Mouse (Mus musculus): ENCODE measurements around the gene Chuk.

Chuk gene

GRCm38 (mm10) chr19:44107661-44108521 is 611 bp upstream of the Chuk start:
- peak; percentile 9 for DNase-seq (ENCODE audit: low spot score)

DNA sequence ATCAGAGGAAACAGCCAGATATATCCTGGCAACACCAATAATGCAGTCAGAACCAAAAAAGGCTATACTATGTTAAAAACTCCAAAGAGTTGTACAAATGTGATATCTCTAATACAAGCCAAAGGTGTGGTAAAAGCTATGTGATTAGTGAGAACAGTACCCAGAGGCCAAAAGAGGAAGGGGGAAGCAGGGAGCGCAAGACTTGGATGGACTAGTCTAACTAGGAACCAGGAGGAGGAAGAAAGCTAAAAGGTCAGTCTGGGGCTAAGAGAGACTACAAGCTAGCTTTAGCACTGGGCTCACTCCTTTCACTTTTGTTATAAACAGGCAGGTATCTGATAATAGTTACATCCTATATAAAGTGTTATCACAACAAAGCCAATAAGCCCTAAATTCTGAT is 2.9 kb downstream of the Chuk start:
- no peak for DNase-seq (ENCODE audit: low spot score)

- no peak for DNase-seq (ENCODE audit: low spot score)
Observed at GRCm38 (mm10) chr19:44103001-44103400, 4.3 kb downstream of the Chuk start.

DNA sequence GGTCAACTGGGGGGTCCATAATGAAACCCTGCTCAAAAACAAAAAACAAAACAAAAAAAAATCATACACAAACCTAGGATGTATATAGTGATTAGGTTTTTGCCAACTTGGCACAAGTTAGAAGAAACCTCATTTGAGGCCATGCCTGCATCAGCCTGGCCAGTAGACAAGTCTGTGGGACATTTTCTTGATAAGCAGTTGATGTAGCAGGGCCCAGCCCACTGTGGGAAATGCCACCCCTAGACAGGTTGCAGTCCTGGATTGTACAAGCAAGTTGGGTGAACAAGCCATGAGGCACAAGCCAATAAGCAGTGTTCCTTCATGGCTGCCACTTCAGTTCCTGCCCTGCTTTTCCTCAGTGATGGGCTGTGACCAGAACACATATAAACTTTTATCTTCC is 6.4 kb downstream of the Chuk start:
- no peak for DNase-seq (ENCODE audit: low spot score)

DNA sequence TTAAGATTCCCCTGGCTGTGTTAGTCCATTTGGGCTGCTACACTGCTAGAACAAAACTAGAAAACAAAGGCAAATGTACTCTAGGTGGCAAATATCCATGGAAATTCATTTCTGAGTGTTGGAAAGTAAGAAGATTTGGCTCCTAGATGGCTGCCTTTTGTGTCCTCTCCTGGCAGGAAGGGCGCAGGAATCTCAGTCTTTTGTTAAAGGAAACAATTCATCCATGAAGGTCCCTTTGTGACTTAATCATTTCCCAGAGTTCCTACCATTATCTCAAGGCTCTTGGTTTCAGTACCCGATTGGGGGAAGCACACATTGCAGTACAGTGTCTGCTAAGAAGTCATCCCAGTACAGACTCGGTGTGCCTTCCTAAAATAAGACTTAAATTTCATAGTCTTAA is 21.0 kb downstream of the Chuk start:
- no peak for DNase-seq (ENCODE audit: low spot score)

DNA sequence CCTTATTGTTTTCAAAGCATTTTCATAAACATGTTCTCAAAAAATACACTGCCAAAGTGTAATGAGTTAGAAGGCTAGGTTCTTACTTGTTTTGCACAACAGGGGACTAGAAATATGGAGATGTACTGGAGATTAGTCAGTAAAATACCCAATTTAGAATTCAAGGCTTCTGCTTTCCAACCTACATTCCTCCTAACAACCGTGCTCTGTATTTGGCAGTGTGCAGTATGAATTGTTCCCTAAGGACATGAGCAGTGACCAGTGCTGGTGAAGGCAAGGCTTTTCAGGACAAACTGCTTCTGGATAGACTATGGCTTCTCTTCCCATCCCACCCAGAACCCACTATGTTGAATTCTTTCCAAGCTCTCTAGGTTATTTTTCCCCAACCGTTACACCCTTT is 26.4 kb downstream of the Chuk start:
- DNase-seq (ENCODE audit: low spot score) = no peak

GRCm38 (mm10) chr19:44080023-44080422 is 27.3 kb downstream of the Chuk start:
- no peak for DNase-seq (ENCODE audit: low spot score)

GRCm38 (mm10) chr19:44077024-44077423 is 30.3 kb downstream of the Chuk start:
- no peak for DNase-seq (ENCODE audit: low spot score)

GRCm38 (mm10) chr19:44076457-44076856 is 30.8 kb downstream of the Chuk start:
- no peak for DNase-seq (ENCODE audit: low spot score)

- DNase-seq (ENCODE audit: low spot score) = no peak
Observed at GRCm38 (mm10) chr19:44074986-44075385, 32.3 kb downstream of the Chuk start.

GRCm38 (mm10) chr19:44071166-44071565 is 36.1 kb downstream of the Chuk start:
- DNase-seq (ENCODE audit: low spot score) = no peak

- no peak for DNase-seq (ENCODE audit: low spot score)
Observed at GRCm38 (mm10) chr19:44069914-44070232, 37.4 kb downstream of the Chuk start.

DNA sequence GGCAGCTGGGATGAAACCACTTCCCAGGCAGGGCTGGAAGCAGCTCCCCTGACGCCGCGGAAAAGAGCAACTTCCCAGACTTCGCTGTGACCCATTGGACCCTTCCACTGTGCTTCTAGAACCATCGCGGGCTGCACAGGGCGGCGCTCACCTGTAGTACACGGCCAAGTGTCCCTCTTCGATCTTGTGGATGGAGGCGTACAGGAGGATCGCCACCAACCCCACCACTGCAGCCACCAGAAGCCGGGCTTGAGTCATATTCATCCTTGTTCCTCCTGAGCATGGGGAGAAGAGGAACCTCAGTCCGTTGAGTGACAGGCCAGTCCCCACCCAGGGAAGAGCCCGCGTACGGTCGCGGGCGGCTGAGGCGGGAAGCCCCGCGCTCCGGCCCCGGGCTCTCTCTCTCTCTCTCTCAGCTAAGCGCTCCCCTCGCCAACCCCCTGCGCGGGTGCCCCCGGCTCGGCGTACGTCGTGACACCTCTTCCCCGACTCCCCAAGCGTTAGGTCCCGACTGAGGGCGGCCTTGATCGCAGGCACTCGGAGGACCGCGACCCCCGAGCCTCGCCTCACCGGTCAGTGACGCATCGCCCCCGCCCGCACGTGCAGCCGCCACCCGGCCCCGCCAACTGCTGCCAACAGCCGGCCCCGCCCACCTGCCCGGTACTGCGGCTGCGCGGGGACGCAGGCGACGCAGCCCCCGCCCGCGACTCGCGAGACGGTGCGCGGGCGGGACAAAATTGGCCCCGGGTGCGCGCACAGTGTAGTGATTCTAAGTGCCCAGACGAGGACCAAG is 38.0 kb downstream of the Chuk start, which contains the start of gene Erlin1:
Erlin1 (minus strand) TSS at position 665 of the 793 bp plus-strand sequence.
- DNase-seq (ENCODE audit: low spot score) = peak; percentile 84

GRCm38 (mm10) chr19:44068232-44068631 is 39.0 kb downstream of the Chuk start:
- no peak for DNase-seq (ENCODE audit: low spot score)

GRCm38 (mm10) chr19:44067323-44068049 is 39.8 kb downstream of the Chuk start:
- no peak for DNase-seq (ENCODE audit: low spot score)

- no peak for DNase-seq (ENCODE audit: low spot score)
Observed at GRCm38 (mm10) chr19:44064734-44065133, 42.5 kb downstream of the Chuk start.

DNA sequence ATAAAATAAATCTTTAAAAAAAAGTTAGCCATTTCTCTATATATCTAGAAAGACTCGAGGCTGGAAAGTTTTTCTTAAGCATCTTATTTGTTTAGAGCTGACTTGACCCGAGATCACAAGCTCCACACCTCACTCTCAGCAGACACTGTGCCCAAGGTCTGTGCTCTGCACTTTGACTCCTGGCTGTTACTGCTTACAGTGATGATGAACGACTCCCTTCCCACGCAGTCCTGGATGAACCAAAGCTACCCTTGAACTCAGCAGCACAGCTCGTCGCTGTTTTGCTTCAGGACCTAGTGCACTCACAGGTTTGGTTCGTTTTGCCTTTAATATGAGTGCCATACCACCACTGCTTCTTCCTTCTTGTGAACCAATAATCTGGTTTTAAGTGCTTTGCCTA is 43.5 kb downstream of the Chuk start:
- no peak for DNase-seq (ENCODE audit: low spot score)

DNA sequence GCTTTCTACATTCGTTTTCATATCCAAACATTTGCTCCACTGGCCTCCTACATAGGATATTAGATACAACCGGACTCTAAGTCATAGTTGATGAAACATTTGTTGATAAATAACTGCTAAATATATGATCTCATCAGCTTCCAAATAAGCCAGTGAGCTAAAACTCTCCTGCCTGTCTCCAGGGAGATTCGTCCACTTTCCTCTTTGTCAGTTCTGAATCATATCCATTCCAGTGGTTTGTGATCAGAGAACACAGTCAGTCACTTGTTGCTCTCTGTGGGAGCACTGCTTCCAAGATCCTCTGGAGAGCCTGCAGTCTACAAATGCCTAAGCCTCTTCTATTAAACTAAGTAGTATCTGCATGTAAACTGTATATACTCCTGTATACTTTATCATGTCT is 47.1 kb downstream of the Chuk start:
- DNase-seq (ENCODE audit: low spot score) = no peak

DNA sequence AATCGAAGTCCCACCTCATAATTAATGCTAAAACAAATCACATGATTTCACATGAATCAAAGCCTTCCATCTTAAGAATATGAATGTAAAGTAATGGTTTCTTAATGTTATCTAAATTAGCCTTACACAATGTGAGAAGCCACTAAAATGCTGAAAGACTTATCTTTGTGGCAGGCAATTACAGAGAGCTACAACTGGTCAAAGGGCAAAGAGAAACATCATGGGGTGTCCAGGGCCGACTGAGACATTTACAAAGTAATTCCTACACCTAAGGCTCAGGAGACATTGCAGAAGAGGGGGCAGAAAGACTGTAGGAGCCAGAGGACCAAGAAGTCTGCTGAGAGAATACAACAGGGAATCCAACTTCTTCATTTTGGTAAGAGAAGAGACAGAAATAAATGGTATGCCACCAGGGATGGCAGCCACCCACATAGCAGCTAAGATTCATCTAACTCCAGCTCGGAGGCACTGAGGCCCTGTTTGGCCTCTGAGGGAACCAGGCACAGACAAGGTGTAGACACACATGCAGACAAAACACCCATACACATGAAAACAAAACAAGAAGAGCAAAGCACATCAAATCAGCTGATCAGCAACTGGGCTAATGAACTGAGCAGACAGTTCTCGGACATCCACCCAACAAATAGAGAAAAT is 52.0 kb downstream of the Chuk start:
- no peak for DNase-seq (ENCODE audit: low spot score)

DNA sequence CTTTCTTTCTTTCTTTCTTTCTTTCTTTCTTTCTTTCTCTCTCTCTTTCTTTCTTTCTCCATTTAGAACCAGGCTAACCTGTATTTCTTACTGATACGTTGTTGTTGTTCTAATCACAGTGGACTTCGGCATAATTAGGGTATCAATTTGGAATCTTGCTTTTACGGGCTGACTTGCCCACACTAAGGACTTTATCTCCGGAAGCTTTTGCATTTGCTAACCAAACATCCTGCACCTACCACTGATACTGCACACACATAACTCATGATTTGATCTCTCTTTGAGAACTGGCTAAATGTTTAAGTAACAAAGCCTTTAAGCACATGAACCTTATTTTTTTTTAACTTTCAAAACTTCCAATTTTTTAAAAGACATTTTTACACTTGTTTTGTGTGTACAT is 56.9 kb downstream of the Chuk start:
- no peak for DNase-seq (ENCODE audit: low spot score)

GRCm38 (mm10) chr19:44049282-44049681 is 58.0 kb downstream of the Chuk start:
- no peak for DNase-seq (ENCODE audit: low spot score)

- DNase-seq (ENCODE audit: low spot score) = no peak
Observed at GRCm38 (mm10) chr19:44045847-44046246, 61.4 kb downstream of the Chuk start.
